Mouse (Mus musculus): Measurements from ENCODE around the gene Calml4. TPM values are rescaled to one million over a fixed set of nuclear protein-coding genes. Genes with fewer than 3 reads are reported as not detected.

Calml4 gene
- total and polyA plus RNA-seq, 3 experiments: 0.62 to 4.6 TPM; not detected in 1

DNA sequence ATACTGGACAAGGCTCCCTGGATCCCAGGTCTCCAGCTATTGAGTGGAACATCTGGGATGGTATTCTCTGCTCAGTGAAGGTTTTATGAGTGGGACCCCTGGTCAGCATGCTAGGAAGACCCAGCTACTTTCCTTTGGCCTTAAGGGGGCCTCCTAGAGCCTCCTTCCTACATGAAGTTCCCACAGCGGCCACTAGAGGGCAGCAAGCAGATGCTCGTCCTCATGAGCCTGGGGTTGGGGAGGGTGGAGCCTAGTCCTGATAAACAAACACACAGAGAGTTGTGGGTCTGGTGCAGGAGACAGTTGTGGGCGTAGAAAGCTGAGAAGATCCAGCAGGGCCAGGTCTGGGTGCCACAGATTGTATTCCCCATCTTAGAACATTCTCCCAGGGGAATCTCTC, 10.2 kb upstream of the Calml4 start (continued):
- TF ChIP-seq ETS1 (IDR thresholded peaks at IDR 0.05; ENCODE audit: low read depth, low read length): no peak
- peak; percentile 67 for TF ChIP-seq SIN3A (IDR thresholded peaks at IDR 0.05; ENCODE audit: low read length)
- TF ChIP-seq MXI1 (IDR thresholded peaks at IDR 0.05; ENCODE audit: low read depth, low read length): no peak
- no peak for TF ChIP-seq USF2 (IDR thresholded peaks at IDR 0.05; ENCODE audit: borderline replicate concordance in 1 of 2, insufficient read depth in 1 of 2, low read depth in 1 of 2, low read length in 2 of 2)
- no peak for TF ChIP-seq POLR2AphosphoS2 (IDR thresholded peaks at IDR 0.05; ENCODE audit: low read length)
- TF ChIP-seq JUND (IDR thresholded peaks at IDR 0.05; ENCODE audit: low read depth, low read length): no peak
- peak; percentile 84 for TF ChIP-seq ZC3H11A (IDR thresholded peaks at IDR 0.05; ENCODE audit: low read depth, low read length)
- TF ChIP-seq ZNF384 (IDR thresholded peaks at IDR 0.05; ENCODE audit: low read depth, low read length): no peak
- TF ChIP-seq GATA1 (IDR thresholded peaks at IDR 0.05; ENCODE audit: low read depth, low read length): 0 out of 2 replicates have a peak, but pooled peaks have one; percentile 14
- peak; percentile 37; the same call in 1 of the 2 replicates for TF ChIP-seq MYC (IDR thresholded peaks at IDR 0.05; ENCODE audit: low read depth, low read length)
- TF ChIP-seq ZKSCAN1 (IDR thresholded peaks at IDR 0.05; ENCODE audit: low read depth, low read length): no peak
- no peak for TF ChIP-seq NELFE (IDR thresholded peaks at IDR 0.05; ENCODE audit: low read depth, low read length)
- TF ChIP-seq TAL1 (IDR thresholded peaks at IDR 0.05; ENCODE audit: low read length): no peak
- no peak for TF ChIP-seq E2F4 (IDR thresholded peaks at IDR 0.05; ENCODE audit: borderline replicate concordance, low read depth, low read length)
- no peak for TF ChIP-seq POLR2A (IDR thresholded peaks at IDR 0.05; ENCODE audit: control insufficient read depth in 1 of 2, insufficient read depth in 1 of 2, low read depth in 1 of 2, low read length in 2 of 2, poor library complexity in 1 of 2)
- peak; percentile 67; the same call in 1 of the 2 replicates for TF ChIP-seq MAZ (IDR thresholded peaks at IDR 0.05; ENCODE audit: low read depth, low read length)
- peak; percentile 93 for TF ChIP-seq SMC3 (IDR thresholded peaks at IDR 0.05; ENCODE audit: low read depth, low read length)
- TF ChIP-seq MAX (IDR thresholded peaks at IDR 0.05; ENCODE audit: low read length): no peak
- no peak for TF ChIP-seq RCOR1 (IDR thresholded peaks at IDR 0.05; ENCODE audit: low read depth, low read length)

- Histone ChIP-seq H3K9me3 (replicated peaks; ENCODE audit: insufficient read depth, low read length) (no peaks in the 10 kb centered on the region), H3K4me3 (ENCODE audit: control insufficient read depth in 1 of 2, insufficient read depth in 1 of 2, low read depth in 2 of 2, low read length in 2 of 2) (no peak overlapping the region), H3K9ac (ENCODE audit: control insufficient read depth, low read depth, low read length, poor library complexity, severe bottlenecking) (no peak overlapping the region), H3K36me3 (ENCODE audit: control insufficient read depth in 1 of 2, insufficient read depth in 2 of 2, low read length in 2 of 2) (no peaks in the 10 kb centered on the region), H3K4me1 (ENCODE audit: control insufficient read depth in 1 of 2, insufficient read depth in 2 of 2, low read length in 2 of 2) (no peaks in the 10 kb centered on the region), H3K27ac (ENCODE audit: control insufficient read depth, low read depth, low read length) (no peak overlapping the region), H3K27me3 (ENCODE audit: control insufficient read depth in 1 of 2, insufficient read depth in 2 of 2, low read length in 2 of 2) (no peaks in the 10 kb centered on the region), H3K79me2 (ENCODE audit: control insufficient read depth, insufficient read depth, low read length, poor library complexity) (no peaks in the 10 kb centered on the region)
- TF ChIP-seq ETS1 (IDR thresholded peaks at IDR 0.05; ENCODE audit: low read depth, low read length) (no peak), POLR2A (IDR thresholded peaks at IDR 0.05; ENCODE audit: control insufficient read depth in 1 of 2, insufficient read depth in 1 of 2, low read depth in 1 of 2, low read length in 2 of 2, poor library complexity in 1 of 2) (no peak), MAFK (IDR thresholded peaks at IDR 0.05; ENCODE audit: borderline replicate concordance, low read depth, low read length) (no peak), USF1 (IDR thresholded peaks at IDR 0.05; ENCODE audit: low read depth, low read length) (no peak), CTCF (IDR thresholded peaks at IDR 0.05 in 2 of 3, conservative IDR thresholded peaks at IDR 0.05 in 1 of 3; ENCODE audit: control insufficient read depth in 1 of 3, insufficient read depth in 1 of 3, low read depth in 2 of 3, low read length in 3 of 3, poor library complexity in 1 of 3, severe bottlenecking in 1 of 3) (no peak), MYC (IDR thresholded peaks at IDR 0.05; ENCODE audit: low read depth, low read length) (no peak), BHLHE40 (IDR thresholded peaks at IDR 0.05; ENCODE audit: borderline replicate concordance, low read depth, low read length) (no peak), JUND (IDR thresholded peaks at IDR 0.05; ENCODE audit: low read depth, low read length) (no peak), EP300 (IDR thresholded peaks at IDR 0.05; ENCODE audit: low read depth in 1 of 2, low read length in 2 of 2) (no peak), NELFE (IDR thresholded peaks at IDR 0.05; ENCODE audit: low read depth, low read length) (no peak), CHD1 (IDR thresholded peaks at IDR 0.05; ENCODE audit: low read depth, low read length) (no peak), HCFC1 (IDR thresholded peaks at IDR 0.05; ENCODE audit: low read depth, low read length) (no peak), TCF12 (IDR thresholded peaks at IDR 0.05; ENCODE audit: low read depth, low read length) (no peak), SIN3A (IDR thresholded peaks at IDR 0.05; ENCODE audit: low read length) (no peak), MAZ (IDR thresholded peaks at IDR 0.05; ENCODE audit: low read depth, low read length) (no peak), RCOR1 (IDR thresholded peaks at IDR 0.05; ENCODE audit: low read depth, low read length) (no peak), ZNF384 (IDR thresholded peaks at IDR 0.05; ENCODE audit: low read depth, low read length) (no peak), MEF2A (IDR thresholded peaks at IDR 0.05; ENCODE audit: extremely low read depth, insufficient replicate concordance, low read depth, low read length, poor library complexity, severe bottlenecking) (no peak)
- no peak for DNase-seq (ENCODE audit: low read depth, low spot score)
Observed at GRCm38 (mm10) chr9:62848641-62849040, 9.2 kb upstream of the Calml4 start.

Data from MEL (cell line).